In genomic region chr4:117830124-117830551, GRCm38 (mm10) we compare ENCODE assay signal across 8 mouse cellular contexts. TPM values are rescaled to one million over a fixed set of nuclear protein-coding genes. Genes with fewer than 3 reads are reported as not detected.
DNase-seq lines count a peak whose midpoint lies in the region; ATAC-seq and TF ChIP-seq lines count a peak whose summit lies in the region.

No protein-coding gene starts in this region.

- H3K4me1 ChIP-seq in kidney, adult 2 months (ENCODE audit: control insufficient read depth, insufficient read depth, low read length) = 0 out of 2 replicates have a peak, but pooled peaks cover 2% of the 10 kb centered on the region
- H3K4me1 ChIP-seq in lung, embryonic 15.5 days = peaks cover 32% of the 10 kb centered on the region

- no peak overlapping the region for H3K27ac ChIP-seq in kidney, adult 2 months (ENCODE audit: insufficient read depth, low read depth, low read length)
- H3K27ac ChIP-seq in lung, embryonic 15.5 days = no peak overlapping the region

- H3K4me3 ChIP-seq in kidney, adult 2 months (ENCODE audit: insufficient read depth, low read depth, low read length) = no peak overlapping the region
- no peak overlapping the region for H3K4me3 ChIP-seq in lung, embryonic 15.5 days

- peak; percentile 80 for DNase-seq in 416B (ENCODE audit: low read depth)
- peak; percentile 83 for DNase-seq in c-Kit-positive CD71-positive TER-119-negative erythroid progenitor cells, embryonic 14.5 days (ENCODE audit: low read depth)
- DNase-seq in heart, adult 9 months (ENCODE audit: low spot score in 2 of 2) = peak; percentile 85 to 87
- DNase-seq in kidney, adult 2 months = peak; percentile 65
- peak; percentile 80 for DNase-seq in skeletal muscle tissue, adult 2 months (ENCODE audit: low read depth, low spot score)
- DNase-seq in thymus, postnatal 4 days = no peak
- no peak for DNase-seq in right cerebral cortex, postnatal 14 days

- H3K9ac ChIP-seq in lung, embryonic 15.5 days = no peak overlapping the region

- H3K4me2 ChIP-seq in lung, embryonic 15.5 days = peak overlapping the region; percentile 26; the same call in 1 of the 2 replicates

- no peaks in the 10 kb centered on the region for H3K9me3 ChIP-seq in lung, embryonic 15.5 days

- TF ChIP-seq CTCF in kidney, adult 2 months (conservative IDR thresholded peaks at IDR 0.05; ENCODE audit: insufficient read depth, insufficient read length, low read depth, low read length) = no peak

- TF ChIP-seq POLR2A in kidney, adult 2 months (IDR thresholded peaks at IDR 0.05; ENCODE audit: low read depth, low read length) = no peak

- no peaks in the 10 kb centered on the region for H3K27me3 ChIP-seq in kidney, adult 2 months (replicated peaks; ENCODE audit: control insufficient read depth, insufficient read depth, low read length)
- peaks cover 19% of the 10 kb centered on the region; the same call in 1 of the 2 replicates for H3K27me3 ChIP-seq in lung, embryonic 15.5 days

- peak; percentile 32; the same call in 1 of the 2 replicates for ATAC-seq in lung, embryonic 15.5 days (ENCODE audit: borderline replicate concordance, extremely low read depth, low FRiP score, low TSS enrichment)

- 9% methylated on average over 5 of the region's 5 CpGs for WGBS in kidney, adult 2 months
- 1% methylated on average over 5 of the region's 5 CpGs for WGBS in lung, embryonic 15.5 days

- no peaks in the 10 kb centered on the region for H3K36me3 ChIP-seq in kidney, adult 2 months (ENCODE audit: control insufficient read depth, insufficient read depth, low read length)
- H3K36me3 ChIP-seq in lung, embryonic 15.5 days = no peaks in the 10 kb centered on the region

RNA-seq across cellular contexts. Expression of gene Slc6a9, which starts 4.2 kb away (rescaled TPM):
- polyA plus RNA-seq in kidney, adult 2 months (2012; rRNA removed) = 19.2 and 25.7 TPM in 2 replicates
- 8.0 and 8.9 TPM in 2 replicates for polyA plus RNA-seq in lung, embryonic 15.5 days (2015; fragmentation: Nextera tagmentation; extraction: Ambion mirVana)

RNA-seq across cellular contexts. Expression of gene Ccdc24, which starts 42.2 kb away (rescaled TPM):
- polyA plus RNA-seq in kidney, adult 2 months (2012; rRNA removed) = 2.9 and 3.3 TPM in 2 replicates
- 0.73 and 1.9 TPM in 2 replicates for polyA plus RNA-seq in lung, embryonic 15.5 days (2015; fragmentation: Nextera tagmentation; extraction: Ambion mirVana)

RNA-seq across cellular contexts. Expression of gene B4galt2, which starts 53.1 kb away (rescaled TPM):
- 4.9 and 9.8 TPM in 2 replicates for polyA plus RNA-seq in kidney, adult 2 months (2012; rRNA removed)
- 16.4 and 16.5 TPM in 2 replicates for polyA plus RNA-seq in lung, embryonic 15.5 days (2015; fragmentation: Nextera tagmentation; extraction: Ambion mirVana)

RNA-seq across cellular contexts. Expression of gene Atp6v0b, which starts 57.0 kb away (rescaled TPM):
- polyA plus RNA-seq in kidney, adult 2 months (2012; rRNA removed) = 768 and 777 TPM in 2 replicates
- polyA plus RNA-seq in lung, embryonic 15.5 days (2015; fragmentation: Nextera tagmentation; extraction: Ambion mirVana) = 177 and 185 TPM in 2 replicates

Comparison
In these comparisons a context has a peak if more than half of its experiments do, and no peak if none do; other contexts are left out.
1. DNase-seq: peak in 416B (single experiment), c-Kit-positive CD71-positive TER-119-negative erythroid progenitor cells, embryonic 14.5 days (single experiment), heart, adult 9 months (2 of 2), kidney, adult 2 months (single experiment) and skeletal muscle tissue, adult 2 months (single experiment); none in thymus, postnatal 4 days (single experiment) and right cerebral cortex, postnatal 14 days (single experiment).